Mouse (Mus musculus): ENCODE measurements around the gene Garnl3. TPM values are rescaled to one million over a fixed set of nuclear protein-coding genes. Genes with fewer than 3 reads are reported as not detected.

Garnl3 gene
- polyA plus RNA-seq, 1 experiment from 2014 or later = 75.8 TPM

DNA sequence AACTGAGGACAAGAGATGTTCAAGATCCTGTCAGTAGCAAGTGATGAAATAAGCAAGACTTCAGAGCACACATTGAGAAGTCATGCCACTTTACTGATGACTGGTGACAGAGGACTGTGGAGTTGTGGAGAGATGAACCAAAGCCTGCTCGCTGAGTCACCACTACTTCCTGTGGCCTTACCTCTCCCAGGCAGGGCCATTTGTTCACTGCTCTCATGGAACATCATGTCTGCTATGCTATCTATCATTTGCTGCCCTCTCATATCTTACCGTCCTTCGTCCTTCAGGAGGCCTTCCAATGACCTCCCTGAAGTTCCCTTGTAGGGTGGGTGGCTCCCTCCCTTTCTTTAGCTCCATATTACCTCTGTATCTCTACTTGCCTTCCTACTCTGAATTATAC is 47.2 kb downstream of the Garnl3 start:
- no peak for ATAC-seq
- no peaks in the 10 kb centered on the region for H3K36me3 ChIP-seq (ENCODE audit: control insufficient read depth, insufficient read depth, low read length)
- H3K27me3 ChIP-seq (ENCODE audit: control insufficient read depth, insufficient read depth, low read depth, low read length) = no peaks in the 10 kb centered on the region
- 97% methylated on average over 3 of the region's 3 CpGs for WGBS
- H3K9me3 ChIP-seq (replicated peaks; ENCODE audit: control insufficient read depth, low read length, poor library complexity, severe bottlenecking) = no peaks in the 10 kb centered on the region
- H3K27ac ChIP-seq (ENCODE audit: low read length) = no peak overlapping the region
- no peak overlapping the region for H3K9ac ChIP-seq (ENCODE audit: low read depth, low read length)
- no peak overlapping the region for H3K4me3 ChIP-seq (ENCODE audit: low read depth, low read length)
- peaks cover 11% of the 10 kb centered on the region for H3K4me1 ChIP-seq (ENCODE audit: control insufficient read depth, insufficient read depth, low read length)
- H3K4me2 ChIP-seq (ENCODE audit: low read length) = no peak overlapping the region; the same call in 1 of the 2 replicates

DNA sequence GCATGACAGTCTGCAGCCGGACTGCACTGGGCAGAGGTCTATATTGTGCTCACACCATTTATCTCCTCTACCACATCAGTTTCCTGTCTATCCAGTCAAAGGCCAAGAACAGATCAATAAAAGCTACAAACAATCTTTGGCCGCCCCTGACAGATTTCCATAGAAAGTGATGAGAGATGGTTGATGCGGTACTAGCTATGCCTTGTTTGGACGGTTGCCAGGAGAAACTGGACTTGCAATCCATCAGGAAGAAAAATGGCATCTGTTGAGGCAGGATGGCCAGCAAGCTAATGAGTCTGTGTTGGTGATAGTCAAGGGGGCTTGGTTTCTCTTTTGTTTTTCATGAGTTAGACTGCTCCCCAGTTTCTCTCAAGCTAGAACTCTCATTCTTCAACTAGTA is 51.3 kb downstream of the Garnl3 start:
- 70% methylated on average over 4 of the region's 4 CpGs for WGBS
- Histone ChIP-seq H3K36me3 (ENCODE audit: control insufficient read depth, insufficient read depth, low read length) (no peaks in the 10 kb centered on the region), H3K27ac (ENCODE audit: low read length) (no peak overlapping the region), H3K4me1 (ENCODE audit: control insufficient read depth, insufficient read depth, low read length) (peaks cover 9% of the 10 kb centered on the region; the same call in 1 of the 2 replicates), H3K9me3 (replicated peaks; ENCODE audit: control insufficient read depth, low read length, poor library complexity, severe bottlenecking) (no peaks in the 10 kb centered on the region), H3K27me3 (ENCODE audit: control insufficient read depth, insufficient read depth, low read depth, low read length) (no peaks in the 10 kb centered on the region), H3K9ac (ENCODE audit: low read depth, low read length) (no peak overlapping the region), H3K4me3 (ENCODE audit: low read depth, low read length) (no peak overlapping the region), H3K4me2 (ENCODE audit: low read length) (no peak overlapping the region)
- ATAC-seq = no peak

DNA sequence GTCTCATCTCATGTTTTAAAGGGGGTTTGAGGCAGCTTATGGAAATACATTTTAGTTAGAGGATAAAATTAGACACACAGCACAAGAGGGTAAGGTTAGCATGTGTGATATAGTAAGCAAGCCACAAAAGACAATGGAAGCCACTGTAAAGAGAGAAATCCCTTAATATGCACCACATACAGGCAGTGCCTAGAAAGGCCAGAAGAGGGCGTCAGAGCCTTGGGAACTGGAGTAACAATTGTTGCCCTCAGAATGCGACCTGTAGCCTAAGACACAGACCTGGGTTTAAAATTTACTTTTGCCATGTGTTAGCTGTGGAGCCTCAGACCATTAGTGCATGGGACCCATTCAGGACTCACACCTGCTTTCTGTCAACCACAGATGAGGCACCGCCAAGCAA is 54.2 kb downstream of the Garnl3 start:
- WGBS = 35% methylated on average over 3 of the region's 3 CpGs

GRCm38 (mm10) chr2:33074931-33075330 is 56.5 kb downstream of the Garnl3 start:
- no peak for ATAC-seq
- Histone ChIP-seq H3K4me2 (ENCODE audit: low read length) (no peak overlapping the region), H3K4me3 (ENCODE audit: low read depth, low read length) (no peak overlapping the region), H3K36me3 (ENCODE audit: control insufficient read depth, insufficient read depth, low read length) (no peaks in the 10 kb centered on the region), H3K9ac (ENCODE audit: low read depth, low read length) (no peak overlapping the region), H3K4me1 (ENCODE audit: control insufficient read depth, insufficient read depth, low read length) (peaks cover 13% of the 10 kb centered on the region), H3K9me3 (replicated peaks; ENCODE audit: control insufficient read depth, low read length, poor library complexity, severe bottlenecking) (no peaks in the 10 kb centered on the region), H3K27ac (ENCODE audit: low read length) (no peak overlapping the region), H3K27me3 (ENCODE audit: control insufficient read depth, insufficient read depth, low read depth, low read length) (no peaks in the 10 kb centered on the region)
- 22% methylated on average over 2 of the region's 2 CpGs for WGBS

More for the DNA sequence above, 54.2 kb downstream of the Garnl3 start:
- H3K9me3 ChIP-seq (replicated peaks; ENCODE audit: control insufficient read depth, low read length, poor library complexity, severe bottlenecking) = no peaks in the 10 kb centered on the region
- H3K4me1 ChIP-seq (ENCODE audit: control insufficient read depth, insufficient read depth, low read length) = peaks cover 7% of the 10 kb centered on the region; the same call in 1 of the 2 replicates
- ATAC-seq = no peak
- no peaks in the 10 kb centered on the region for H3K27me3 ChIP-seq (ENCODE audit: control insufficient read depth, insufficient read depth, low read depth, low read length)
- H3K36me3 ChIP-seq (ENCODE audit: control insufficient read depth, insufficient read depth, low read length) = no peaks in the 10 kb centered on the region
- no peak overlapping the region for H3K4me3 ChIP-seq (ENCODE audit: low read depth, low read length)
- no peak overlapping the region for H3K27ac ChIP-seq (ENCODE audit: low read length)
- H3K4me2 ChIP-seq (ENCODE audit: low read length) = no peak overlapping the region
- no peak overlapping the region for H3K9ac ChIP-seq (ENCODE audit: low read depth, low read length)

DNA sequence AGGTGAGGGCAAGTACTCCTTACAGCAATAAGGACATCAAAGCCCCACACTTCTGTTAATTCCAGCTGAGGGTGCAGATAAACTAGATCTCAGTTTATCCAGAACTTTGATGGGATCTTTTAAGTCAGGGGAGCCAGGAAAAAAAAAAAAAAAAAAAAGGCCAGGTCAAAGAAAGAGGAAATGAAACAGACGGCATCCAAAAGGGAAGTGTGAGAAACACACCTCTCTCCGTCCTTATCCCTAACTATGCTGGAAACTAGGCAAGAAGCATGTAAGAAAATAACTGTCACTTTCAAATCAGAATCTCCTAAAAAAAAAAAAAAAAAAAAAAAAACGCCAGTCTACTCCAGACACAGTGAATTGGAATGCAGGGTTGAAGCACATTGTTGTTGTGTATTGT is 57.3 kb downstream of the Garnl3 start:
- H3K36me3 ChIP-seq (ENCODE audit: control insufficient read depth, insufficient read depth, low read length) = no peaks in the 10 kb centered on the region
- ATAC-seq = no peak
- no peak overlapping the region for H3K9ac ChIP-seq (ENCODE audit: low read depth, low read length)
- no peak overlapping the region for H3K27ac ChIP-seq (ENCODE audit: low read length)
- peaks cover 13% of the 10 kb centered on the region for H3K4me1 ChIP-seq (ENCODE audit: control insufficient read depth, insufficient read depth, low read length)
- WGBS = 80% methylated on average over 3 of the region's 3 CpGs
- H3K27me3 ChIP-seq (ENCODE audit: control insufficient read depth, insufficient read depth, low read depth, low read length) = no peaks in the 10 kb centered on the region
- H3K4me3 ChIP-seq (ENCODE audit: low read depth, low read length) = no peak overlapping the region
- no peak overlapping the region for H3K4me2 ChIP-seq (ENCODE audit: low read length)
- H3K9me3 ChIP-seq (replicated peaks; ENCODE audit: control insufficient read depth, low read length, poor library complexity, severe bottlenecking) = no peaks in the 10 kb centered on the region

- no peak overlapping the region for H3K4me3 ChIP-seq (ENCODE audit: low read depth, low read length)
- peaks cover 13% of the 10 kb centered on the region for H3K4me1 ChIP-seq (ENCODE audit: control insufficient read depth, insufficient read depth, low read length)
- H3K27me3 ChIP-seq (ENCODE audit: control insufficient read depth, insufficient read depth, low read depth, low read length) = no peaks in the 10 kb centered on the region
- no peak for ATAC-seq
- H3K9ac ChIP-seq (ENCODE audit: low read depth, low read length) = no peak overlapping the region
- no peaks in the 10 kb centered on the region for H3K9me3 ChIP-seq (replicated peaks; ENCODE audit: control insufficient read depth, low read length, poor library complexity, severe bottlenecking)
- H3K36me3 ChIP-seq (ENCODE audit: control insufficient read depth, insufficient read depth, low read length) = no peaks in the 10 kb centered on the region
- H3K4me2 ChIP-seq (ENCODE audit: low read length) = no peak overlapping the region
- no peak overlapping the region for H3K27ac ChIP-seq (ENCODE audit: low read length)
- 70% methylated on average over 2 of the region's 2 CpGs for WGBS
Observed at GRCm38 (mm10) chr2:33072333-33072732, 59.1 kb downstream of the Garnl3 start.

- Histone ChIP-seq H3K27me3 (ENCODE audit: control insufficient read depth, insufficient read depth, low read depth, low read length) (no peaks in the 10 kb centered on the region), H3K4me2 (ENCODE audit: low read length) (no peak overlapping the region), H3K4me1 (ENCODE audit: control insufficient read depth, insufficient read depth, low read length) (peaks cover 1% of the 10 kb centered on the region; the same call in 1 of the 2 replicates), H3K27ac (ENCODE audit: low read length) (no peak overlapping the region), H3K9me3 (replicated peaks; ENCODE audit: control insufficient read depth, low read length, poor library complexity, severe bottlenecking) (no peaks in the 10 kb centered on the region), H3K4me3 (ENCODE audit: low read depth, low read length) (no peak overlapping the region), H3K36me3 (ENCODE audit: control insufficient read depth, insufficient read depth, low read length) (no peaks in the 10 kb centered on the region), H3K9ac (ENCODE audit: low read depth, low read length) (no peak overlapping the region)
- no peak for ATAC-seq
- WGBS = 65% methylated on average over 1 of the region's 1 CpGs
Observed at GRCm38 (mm10) chr2:33065610-33066009, 65.8 kb downstream of the Garnl3 start.

GRCm38 (mm10) chr2:33062744-33063143 is 68.7 kb downstream of the Garnl3 start:
- H3K4me3 ChIP-seq (ENCODE audit: low read depth, low read length) = no peak overlapping the region
- no peak for ATAC-seq
- H3K9me3 ChIP-seq (replicated peaks; ENCODE audit: control insufficient read depth, low read length, poor library complexity, severe bottlenecking) = no peaks in the 10 kb centered on the region
- no peaks in the 10 kb centered on the region for H3K27me3 ChIP-seq (ENCODE audit: control insufficient read depth, insufficient read depth, low read depth, low read length)
- H3K27ac ChIP-seq (ENCODE audit: low read length) = no peak overlapping the region
- WGBS = 30% methylated on average over 8 of the region's 8 CpGs
- no peak overlapping the region for H3K4me2 ChIP-seq (ENCODE audit: low read length)
- H3K36me3 ChIP-seq (ENCODE audit: control insufficient read depth, insufficient read depth, low read length) = no peaks in the 10 kb centered on the region
- H3K9ac ChIP-seq (ENCODE audit: low read depth, low read length) = no peak overlapping the region
- no peaks in the 10 kb centered on the region for H3K4me1 ChIP-seq (ENCODE audit: control insufficient read depth, insufficient read depth, low read length)

- 85% methylated on average over 5 of the region's 5 CpGs for WGBS
- Histone ChIP-seq H3K27me3 (ENCODE audit: control insufficient read depth, insufficient read depth, low read depth, low read length) (no peaks in the 10 kb centered on the region), H3K27ac (ENCODE audit: low read length) (no peak overlapping the region), H3K4me1 (ENCODE audit: control insufficient read depth, insufficient read depth, low read length) (no peaks in the 10 kb centered on the region), H3K4me2 (ENCODE audit: low read length) (no peak overlapping the region), H3K4me3 (ENCODE audit: low read depth, low read length) (no peak overlapping the region), H3K9me3 (replicated peaks; ENCODE audit: control insufficient read depth, low read length, poor library complexity, severe bottlenecking) (no peaks in the 10 kb centered on the region), H3K9ac (ENCODE audit: low read depth, low read length) (no peak overlapping the region), H3K36me3 (ENCODE audit: control insufficient read depth, insufficient read depth, low read length) (no peaks in the 10 kb centered on the region)
- ATAC-seq = no peak
Observed at GRCm38 (mm10) chr2:33058926-33059325, 72.5 kb downstream of the Garnl3 start.
